Mouse (Mus musculus) E14TG2a.4 (cell line): Measurements from ENCODE around the gene Fgd2.
"Not testable (repeated sequence)": the region's sequence is repeated elsewhere in the genome, so short reads cannot be mapped to it uniquely, and the experiment has no call there.

ENCODE experiments used
- H3K27me3 ChIP-seq: 2 replicates; pipeline ENCODE4 v1.6.1; 2014; ENCODE audit warnings: low read length, control low read depth; ENCODE audit not compliant: insufficient read depth
- H3K36me3 ChIP-seq: 2 replicates; pipeline ENCODE4 v1.6.1; 2014; ENCODE audit warnings: low read length, control low read depth; ENCODE audit not compliant: insufficient read depth
- H3K4me1 ChIP-seq: replicated peaks from 2 replicates; pipeline ENCODE4 v1.6.1; 2014; ENCODE audit warnings: low read depth, low read length, control low read depth
- H3K4me3 ChIP-seq: replicated peaks from 2 replicates; pipeline ENCODE4 v1.5.1; 2014; ENCODE audit warnings: mild to moderate bottlenecking, low read length
- H3K9me3 ChIP-seq: 2 replicates; pipeline ENCODE4 v1.6.1; 2014; ENCODE audit warnings: low read length, control low read depth
- CTCF ChIP-seq: conservative IDR thresholded peaks from 2 replicates; pipeline ENCODE4 v1.5.1; 2014; ENCODE audit warnings: low read length
- NANOG ChIP-seq: IDR thresholded peaks from 2 replicates; pipeline ENCODE4 v1.6.1; 2014; ENCODE audit warnings: borderline replicate concordance, low read length, mixed read lengths
- POU5F1 ChIP-seq: IDR thresholded peaks from 2 replicates; pipeline ENCODE4 v1.6.1; 2014; ENCODE audit warnings: low read length, borderline replicate concordance

Fgd2 gene

GRCm38 (mm10) chr17:29385746-29386145 is 25.0 kb downstream of the Fgd2 start:
- Histone ChIP-seq H3K4me1 (peaks cover 56% of the 10 kb centered on the region), H3K9me3 (no peaks in the 10 kb centered on the region), H3K4me3 (no peak overlapping the region), H3K36me3 (no peaks in the 10 kb centered on the region), H3K27me3 (peaks cover 11% of the 10 kb centered on the region)
- TF ChIP-seq NANOG (no peak; the same call in 1 of the 2 replicates), CTCF (no peak), POU5F1 (no peak)

GRCm38 (mm10) chr17:29388978-29389377 is 28.3 kb downstream of the Fgd2 start:
- Histone ChIP-seq H3K4me1 (peaks cover 69% of the 10 kb centered on the region), H3K36me3 (no peaks in the 10 kb centered on the region), H3K9me3 (no peaks in the 10 kb centered on the region), H3K4me3 (peak overlapping the region; percentile 21), H3K27me3 (peaks cover 19% of the 10 kb centered on the region)
- TF ChIP-seq CTCF (no peak), NANOG (no peak), POU5F1 (no peak)

GRCm38 (mm10) chr17:29391280-29391679 is 30.6 kb downstream of the Fgd2 start:
- Histone ChIP-seq H3K36me3 (no peaks in the 10 kb centered on the region), H3K27me3 (peaks cover 37% of the 10 kb centered on the region), H3K4me1 (peaks cover 59% of the 10 kb centered on the region), H3K4me3 (no peak overlapping the region), H3K9me3 (no peaks in the 10 kb centered on the region)
- TF ChIP-seq POU5F1: no peak
- no peak for TF ChIP-seq CTCF
- no peak for TF ChIP-seq NANOG

- Histone ChIP-seq H3K27me3 (peaks cover 48% of the 10 kb centered on the region), H3K4me3 (no peak overlapping the region), H3K9me3 (no peaks in the 10 kb centered on the region), H3K36me3 (no peaks in the 10 kb centered on the region), H3K4me1 (peaks cover 71% of the 10 kb centered on the region)
- no peak for TF ChIP-seq CTCF
- no peak for TF ChIP-seq POU5F1
- TF ChIP-seq NANOG: no peak
Measured at GRCm38 (mm10) chr17:29393335-29394089, 32.8 kb downstream of the Fgd2 start.

GRCm38 (mm10) chr17:29394106-29394760 is 33.5 kb downstream of the Fgd2 start:
- Histone ChIP-seq H3K4me3 (no peak overlapping the region), H3K36me3 (no peaks in the 10 kb centered on the region)
- TF ChIP-seq POU5F1: no peak
- no peak for TF ChIP-seq NANOG
- no peak for TF ChIP-seq CTCF

GRCm38 (mm10) chr17:29394761-29395160 is 34.0 kb downstream of the Fgd2 start:
- not testable (repeated sequence) for H3K36me3 ChIP-seq, H3K9me3 ChIP-seq, H3K4me3 ChIP-seq
- Histone ChIP-seq H3K27me3 (peaks cover 58% of the 10 kb centered on the region), H3K4me1 (peaks cover 71% of the 10 kb centered on the region)

More at GRCm38 (mm10) chr17:29394106-29394760, 33.5 kb downstream of the Fgd2 start:
- H3K27me3 ChIP-seq: peaks cover 53% of the 10 kb centered on the region
- no peaks in the 10 kb centered on the region for H3K9me3 ChIP-seq
- H3K4me1 ChIP-seq: peaks cover 71% of the 10 kb centered on the region

GRCm38 (mm10) chr17:29395381-29395780 is 34.7 kb downstream of the Fgd2 start:
- H3K4me3 ChIP-seq: no peak overlapping the region
- no peaks in the 10 kb centered on the region for H3K9me3 ChIP-seq
- H3K4me1 ChIP-seq: peaks cover 77% of the 10 kb centered on the region
- H3K27me3 ChIP-seq: peaks cover 64% of the 10 kb centered on the region
- TF ChIP-seq NANOG: no peak
- no peak for TF ChIP-seq CTCF
- no peak for TF ChIP-seq POU5F1
- no peaks in the 10 kb centered on the region for H3K36me3 ChIP-seq

GRCm38 (mm10) chr17:29396056-29396799 is 35.5 kb downstream of the Fgd2 start:
- Histone ChIP-seq H3K4me3 (no peak overlapping the region), H3K4me1 (peaks cover 83% of the 10 kb centered on the region), H3K36me3 (no peaks in the 10 kb centered on the region), H3K9me3 (no peaks in the 10 kb centered on the region), H3K27me3 (peaks cover 68% of the 10 kb centered on the region)
- no peak for TF ChIP-seq NANOG
- no peak for TF ChIP-seq CTCF
- no peak for TF ChIP-seq POU5F1
